Mouse (Mus musculus) neural tube, embryonic 15.5 days (tissue): Measurements from ENCODE around the gene Asb2. TPM values are rescaled to one million over a fixed set of nuclear protein-coding genes. Genes with fewer than 3 reads are reported as not detected.

ENCODE experiments used
- ATAC-seq: fragments of 200-750 bp; cut with Nextera tagmentation; 2 replicates; pipeline ENCODE4 v1.8.0; 2017; ENCODE audit warnings: mild to moderate bottlenecking, moderate TSS enrichment, moderate library complexity; ENCODE audit not compliant: low FRiP score
- H3K27ac ChIP-seq: fragments of 300-500 bp; sonication (generic); replicated peaks from 2 replicates; pipeline ENCODE4 v1.5.1; 2015; ENCODE audit warnings: mild to moderate bottlenecking, inconsistent platforms
- H3K27me3 ChIP-seq: fragments of 300-500 bp; sonication (generic); replicated peaks from 2 replicates; pipeline ENCODE4 v1.6.1; 2015; ENCODE audit warnings: inconsistent platforms
- H3K36me3 ChIP-seq: fragments of 300-500 bp; sonication (generic); 2 replicates; pipeline ENCODE4 v1.6.1; 2015; ENCODE audit warnings: inconsistent platforms
- H3K4me1 ChIP-seq: fragments of 300-500 bp; sonication (generic); 2 replicates; pipeline ENCODE4 v1.6.1; 2015; ENCODE audit warnings: inconsistent platforms
- H3K4me2 ChIP-seq: fragments of 300-500 bp; sonication (generic); 2 replicates; pipeline ENCODE4 v1.6.1; 2015; ENCODE audit warnings: inconsistent platforms, mild to moderate bottlenecking, moderate library complexity
- H3K4me3 ChIP-seq: fragments of 300-500 bp; sonication (generic); replicated peaks from 2 replicates; pipeline ENCODE4 v1.5.1; 2015; ENCODE audit warnings: mild to moderate bottlenecking, inconsistent platforms
- H3K9ac ChIP-seq: fragments of 300-500 bp; sonication (generic); replicated peaks from 2 replicates; pipeline ENCODE4 v1.6.1; 2015; ENCODE audit warnings: mild to moderate bottlenecking, inconsistent platforms
- H3K9me3 ChIP-seq: fragments of 300-500 bp; sonication (generic); replicated peaks from 2 replicates; pipeline ENCODE4 v1.6.1; 2016; ENCODE audit warnings: inconsistent platforms
- WGBS: fragments of 180-500 bp; shearing (Covaris S2); methylation state at CpG from one replicate; pipeline ENCODE4 v1.1.7; 2015; ENCODE audit warnings: mixed read lengths; 5-methylcytosine and 5-hydroxymethylcytosine counted together
- polyA plus RNA-seq: library from polyadenylated mRNA; unstranded; fragments of >200 nt; fragmentation: Nextera tagmentation; extraction: Ambion mirVana; gene quantifications from 2 replicates; pipeline ENCODE4 v1.2.1, GENCODE M21; 2015

Asb2 gene
- polyA plus RNA-seq, 1 experiment from 2014 or later: 2.1 TPM

DNA sequence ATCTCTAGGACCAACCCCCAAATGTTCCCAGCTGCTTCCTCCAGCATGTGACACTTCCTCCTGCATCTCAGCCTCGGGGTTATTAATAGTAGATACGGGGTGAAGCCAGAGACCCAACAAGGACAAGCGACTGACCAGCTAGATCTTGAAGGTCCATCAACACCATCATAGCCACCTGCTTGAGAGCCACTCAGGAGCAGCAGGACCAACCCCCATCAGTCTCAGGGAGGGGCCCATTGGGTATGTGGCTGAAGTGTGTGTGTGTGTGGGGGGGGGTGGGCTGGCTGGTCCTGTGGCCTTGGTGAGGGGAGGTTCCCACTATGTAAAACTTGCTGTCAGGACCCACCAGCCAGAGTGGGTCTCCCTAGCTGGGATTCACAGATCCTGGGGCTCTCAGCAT is 19.0 kb downstream of the Asb2 start:
- Histone ChIP-seq H3K4me1 (no peaks in the 10 kb centered on the region), H3K27me3 (no peaks in the 10 kb centered on the region), H3K36me3 (no peaks in the 10 kb centered on the region), H3K9me3 (no peaks in the 10 kb centered on the region), H3K4me2 (no peak overlapping the region), H3K27ac (no peak overlapping the region), H3K9ac (no peak overlapping the region), H3K4me3 (no peak overlapping the region)
- ATAC-seq: no peak
- WGBS: 90% methylated on average over 3 of the region's 3 CpGs

DNA sequence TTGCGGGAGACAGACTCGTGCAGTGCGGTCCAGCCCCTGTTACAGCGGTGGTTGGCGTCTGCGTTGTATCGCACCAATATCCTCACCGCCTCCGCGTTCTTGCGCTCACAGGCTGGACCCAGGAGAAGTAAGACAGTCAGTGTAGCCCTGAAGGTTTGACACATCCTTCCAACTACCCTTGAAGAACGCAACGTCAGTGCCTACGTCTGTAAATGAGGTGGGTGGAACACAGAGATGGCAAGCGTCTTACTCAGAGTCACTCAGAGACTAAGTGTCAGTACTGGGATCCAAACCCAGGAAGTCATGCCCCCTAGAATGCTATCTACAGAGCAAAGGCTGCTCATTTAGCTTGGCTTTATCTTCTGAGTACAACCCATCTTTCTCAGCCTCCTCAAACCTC is 22.4 kb downstream of the Asb2 start:
- Histone ChIP-seq H3K9me3 (no peaks in the 10 kb centered on the region), H3K9ac (no peak overlapping the region), H3K4me3 (no peak overlapping the region), H3K27ac (no peak overlapping the region), H3K27me3 (0 out of 2 replicates have a peak, but pooled peaks cover 2% of the 10 kb centered on the region), H3K4me2 (no peak overlapping the region), H3K36me3 (no peaks in the 10 kb centered on the region), H3K4me1 (0 out of 2 replicates have a peak, but pooled peaks cover 2% of the 10 kb centered on the region)
- WGBS: 95% methylated on average over 15 of the region's 15 CpGs
- no peak for ATAC-seq

DNA sequence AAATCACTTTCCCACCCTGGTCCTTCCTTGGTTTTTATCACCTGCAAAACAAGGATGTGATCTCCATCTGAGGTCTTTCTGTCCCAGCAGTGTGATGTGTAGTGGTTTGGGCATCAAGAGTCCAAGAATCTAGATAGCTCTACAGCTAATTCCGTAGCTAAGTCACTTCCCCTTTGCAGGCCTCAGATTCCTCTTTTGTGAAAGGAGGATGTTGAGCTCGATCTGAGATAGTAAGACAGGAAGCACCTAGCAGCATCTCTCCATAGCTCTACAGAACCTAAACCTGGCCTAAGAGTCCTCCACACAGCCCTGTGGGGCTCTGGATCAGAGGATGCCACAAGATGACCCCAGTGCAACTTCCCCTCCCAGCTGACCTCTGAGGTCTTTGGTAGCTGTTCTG is 22.9 kb downstream of the Asb2 start:
- Histone ChIP-seq H3K4me3 (no peak overlapping the region), H3K9ac (no peak overlapping the region), H3K4me1 (0 out of 2 replicates have a peak, but pooled peaks cover 3% of the 10 kb centered on the region), H3K9me3 (no peaks in the 10 kb centered on the region), H3K27me3 (0 out of 2 replicates have a peak, but pooled peaks cover 2% of the 10 kb centered on the region), H3K27ac (no peak overlapping the region), H3K4me2 (no peak overlapping the region), H3K36me3 (no peaks in the 10 kb centered on the region)
- WGBS: 84% methylated on average over 2 of the region's 2 CpGs
- no peak for ATAC-seq

DNA sequence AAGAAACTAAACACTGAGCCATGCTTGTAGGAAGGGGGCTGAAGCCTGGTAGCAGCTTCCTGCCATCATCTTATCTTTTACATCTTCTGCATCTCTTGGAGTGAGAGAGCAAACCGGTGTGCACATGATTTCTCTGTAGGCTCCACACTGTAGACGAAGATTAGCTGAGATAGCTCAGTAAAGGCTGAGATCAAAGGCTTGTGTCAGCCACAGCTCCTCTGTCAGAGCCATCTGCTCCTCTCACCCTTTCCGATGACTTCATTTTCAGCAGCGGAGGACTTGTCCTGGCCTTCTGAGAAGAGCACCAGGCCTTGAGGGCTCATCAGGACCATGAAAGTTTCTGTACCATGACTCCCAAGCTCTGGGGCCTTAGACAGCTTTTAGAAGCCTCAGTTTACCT is 24.3 kb downstream of the Asb2 start:
- Histone ChIP-seq H3K9me3 (no peaks in the 10 kb centered on the region), H3K4me1 (0 out of 2 replicates have a peak, but pooled peaks cover 3% of the 10 kb centered on the region), H3K4me2 (no peak overlapping the region), H3K36me3 (no peaks in the 10 kb centered on the region), H3K9ac (no peak overlapping the region), H3K4me3 (no peak overlapping the region), H3K27ac (no peak overlapping the region), H3K27me3 (0 out of 2 replicates have a peak, but pooled peaks cover 2% of the 10 kb centered on the region)
- ATAC-seq: no peak
- 71% methylated on average over 4 of the region's 4 CpGs for WGBS

DNA sequence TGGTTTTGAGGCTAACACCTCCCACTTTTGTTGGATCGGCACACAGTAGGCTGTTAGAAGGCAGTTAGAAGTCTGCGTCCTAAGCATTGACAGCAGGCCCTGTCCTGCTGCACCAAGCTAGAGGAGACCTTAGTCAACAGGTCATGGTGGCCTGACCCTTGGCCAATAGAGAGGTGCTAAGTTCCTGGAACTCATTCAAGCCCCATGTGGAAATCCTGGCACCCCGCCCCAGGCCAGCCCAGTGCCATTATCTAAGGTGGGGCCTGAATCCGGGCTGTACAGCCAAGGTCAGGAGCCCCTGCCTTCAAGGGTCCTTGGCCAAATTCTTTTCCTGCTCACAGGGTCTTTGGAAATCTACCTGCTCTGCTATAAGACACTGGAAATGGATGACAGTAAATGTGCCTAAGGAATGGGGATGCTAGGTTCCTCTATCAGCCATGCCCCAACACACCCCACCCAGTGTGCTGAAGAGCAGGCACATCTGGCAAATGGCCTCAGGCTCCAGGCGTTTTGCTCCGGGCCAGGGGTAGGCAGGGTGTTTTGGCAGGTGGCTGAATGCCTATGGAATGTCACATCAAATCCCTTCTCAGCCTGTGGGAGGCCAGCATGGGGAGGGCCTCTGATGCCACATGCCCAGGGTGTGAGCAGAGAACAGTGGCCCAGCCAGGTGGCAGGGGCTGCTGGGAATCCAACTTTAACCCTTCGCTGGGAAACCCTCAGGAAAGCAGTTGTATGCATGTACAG is 27.2 kb downstream of the Asb2 start:
- peaks cover 18% of the 10 kb centered on the region; the same call in 1 of the 2 replicates for H3K27me3 ChIP-seq
- 67% methylated on average over 7 of the region's 7 CpGs for WGBS

DNA sequence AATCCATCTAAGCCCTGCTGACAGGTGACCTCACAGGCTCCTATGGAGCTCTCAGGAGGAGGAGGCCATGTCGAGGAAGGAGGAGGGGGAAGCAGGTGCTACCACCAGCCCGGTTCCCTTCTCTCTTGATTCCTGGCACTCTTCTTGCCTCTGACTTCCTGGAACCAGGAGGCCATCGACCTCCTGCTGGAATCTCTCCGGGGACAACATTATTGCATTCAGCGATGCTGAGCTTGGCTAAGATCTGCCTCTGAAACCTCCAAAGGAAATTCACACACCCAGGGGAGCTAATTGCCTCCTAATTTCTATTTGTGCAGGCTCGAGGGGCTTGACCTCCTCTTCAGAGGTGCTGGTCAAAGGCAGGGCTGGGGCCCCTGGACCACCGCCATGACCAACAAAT is 28.7 kb downstream of the Asb2 start:
- H3K4me2 ChIP-seq: no peak overlapping the region
- ATAC-seq: no peak
- WGBS: 12% methylated on average over 7 of the region's 7 CpGs
- peaks cover 19% of the 10 kb centered on the region; the same call in 1 of the 2 replicates for H3K27me3 ChIP-seq
- H3K9me3 ChIP-seq: no peaks in the 10 kb centered on the region
- no peaks in the 10 kb centered on the region for H3K36me3 ChIP-seq
- H3K27ac ChIP-seq: no peak overlapping the region
- no peak overlapping the region for H3K9ac ChIP-seq
- H3K4me1 ChIP-seq: peaks cover 12% of the 10 kb centered on the region
- no peak overlapping the region for H3K4me3 ChIP-seq

More for the DNA sequence above, 27.2 kb downstream of the Asb2 start:
- no peak overlapping the region for H3K9ac ChIP-seq
- H3K4me2 ChIP-seq: no peak overlapping the region
- H3K9me3 ChIP-seq: no peaks in the 10 kb centered on the region
- ATAC-seq: no peak
- H3K27ac ChIP-seq: no peak overlapping the region
- H3K4me3 ChIP-seq: no peak overlapping the region
- peaks cover 12% of the 10 kb centered on the region for H3K4me1 ChIP-seq
- no peaks in the 10 kb centered on the region for H3K36me3 ChIP-seq

DNA sequence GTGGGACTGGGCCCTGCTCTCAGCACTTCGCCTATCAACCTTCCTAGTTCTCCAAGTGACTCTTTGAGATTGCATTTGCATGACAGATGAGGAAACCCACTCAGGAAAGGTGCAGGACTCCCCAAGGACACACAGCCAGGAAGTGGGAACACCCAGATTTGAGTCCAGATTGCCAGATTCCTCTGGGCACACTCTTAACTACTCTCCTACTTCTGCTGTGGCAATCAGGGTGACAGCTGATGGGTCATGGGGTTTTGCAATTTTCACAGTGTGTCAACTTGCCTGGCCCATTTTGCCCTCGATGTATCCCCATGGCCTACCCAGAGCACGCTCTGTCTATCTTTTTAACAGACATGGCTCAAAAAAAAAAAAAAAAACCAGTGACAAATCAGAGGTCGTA is 29.2 kb downstream of the Asb2 start:
- WGBS: 63% methylated on average over 4 of the region's 4 CpGs
- ATAC-seq: no peak
- H3K4me3 ChIP-seq: no peak overlapping the region
- H3K27me3 ChIP-seq: peaks cover 19% of the 10 kb centered on the region; the same call in 1 of the 2 replicates
- H3K4me1 ChIP-seq: peaks cover 12% of the 10 kb centered on the region
- H3K27ac ChIP-seq: no peak overlapping the region
- no peak overlapping the region for H3K9ac ChIP-seq
- no peaks in the 10 kb centered on the region for H3K36me3 ChIP-seq
- no peaks in the 10 kb centered on the region for H3K9me3 ChIP-seq
- H3K4me2 ChIP-seq: no peak overlapping the region

DNA sequence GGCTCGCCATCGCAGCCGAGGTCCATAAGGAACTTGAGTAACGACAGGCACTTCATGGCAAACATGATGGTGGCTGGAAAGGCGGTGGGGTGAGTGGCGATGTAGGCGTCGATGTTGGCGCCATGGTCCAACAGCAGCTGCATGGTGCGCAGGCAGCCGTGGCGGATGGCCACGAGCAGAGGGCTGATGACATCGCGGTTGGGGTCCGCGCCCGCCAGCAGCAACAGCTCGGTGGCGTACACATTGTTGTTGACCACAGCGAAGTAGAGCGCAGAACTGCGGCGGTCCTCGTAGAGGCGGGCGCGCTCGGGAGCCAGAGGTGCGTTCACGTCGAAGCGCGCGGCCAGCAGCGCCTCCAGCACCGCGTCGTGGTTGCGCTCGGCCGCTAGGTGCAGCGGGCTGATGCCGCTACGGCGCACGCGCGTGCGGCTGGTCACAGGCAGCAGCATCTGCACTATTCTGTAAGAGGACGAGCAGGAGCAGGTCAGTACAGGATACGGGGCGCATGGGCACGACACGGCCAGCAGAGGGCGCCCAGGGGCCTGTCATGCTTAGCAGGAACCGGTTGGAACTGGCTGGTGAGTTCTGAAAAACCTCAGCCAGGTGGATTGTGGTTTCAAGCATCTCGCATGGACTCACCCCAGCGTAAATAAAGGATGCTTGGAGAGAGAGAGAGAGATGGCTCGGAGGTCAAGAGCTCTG is 30.5 kb downstream of the Asb2 start:
- H3K4me1 ChIP-seq: peaks cover 12% of the 10 kb centered on the region
- peak; percentile 95 for ATAC-seq
- H3K27ac ChIP-seq: no peak overlapping the region
- WGBS: 9% methylated on average over 60 of the region's 60 CpGs
- H3K4me3 ChIP-seq: peak overlapping the region; percentile 42
- H3K4me2 ChIP-seq: peak overlapping the region; percentile 68
- peak overlapping the region; percentile 48 for H3K9ac ChIP-seq
- H3K9me3 ChIP-seq: no peaks in the 10 kb centered on the region
- peaks cover 19% of the 10 kb centered on the region; the same call in 1 of the 2 replicates for H3K27me3 ChIP-seq
- H3K36me3 ChIP-seq: no peaks in the 10 kb centered on the region

DNA sequence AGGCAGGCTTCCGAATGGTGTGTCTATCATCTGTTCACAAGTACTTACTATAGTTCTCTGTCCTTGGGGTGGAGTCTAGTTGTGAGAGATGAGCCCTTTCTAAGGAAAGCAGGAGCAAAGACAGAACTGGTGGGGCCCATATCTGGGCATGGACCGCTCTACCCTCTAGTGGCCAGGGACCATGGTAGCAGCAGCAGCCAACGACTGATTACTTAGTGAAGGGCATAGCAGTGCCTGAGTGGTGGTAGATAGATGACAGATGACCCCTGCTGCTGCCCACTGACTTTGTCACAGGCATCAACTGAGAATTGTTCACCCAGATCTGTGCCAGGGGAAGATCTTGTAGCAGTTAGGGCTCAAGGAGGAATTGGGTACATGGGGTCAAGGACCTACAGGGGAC is 33.0 kb downstream of the Asb2 start:
- H3K27ac ChIP-seq: no peak overlapping the region
- H3K4me2 ChIP-seq: no peak overlapping the region
- 18% methylated on average over 3 of the region's 3 CpGs for WGBS
- H3K9ac ChIP-seq: no peak overlapping the region
- ATAC-seq: no peak
- no peaks in the 10 kb centered on the region for H3K9me3 ChIP-seq
- peaks cover 9% of the 10 kb centered on the region for H3K4me1 ChIP-seq
- H3K27me3 ChIP-seq: peaks cover 17% of the 10 kb centered on the region; the same call in 1 of the 2 replicates
- no peaks in the 10 kb centered on the region for H3K36me3 ChIP-seq
- no peak overlapping the region for H3K4me3 ChIP-seq

DNA sequence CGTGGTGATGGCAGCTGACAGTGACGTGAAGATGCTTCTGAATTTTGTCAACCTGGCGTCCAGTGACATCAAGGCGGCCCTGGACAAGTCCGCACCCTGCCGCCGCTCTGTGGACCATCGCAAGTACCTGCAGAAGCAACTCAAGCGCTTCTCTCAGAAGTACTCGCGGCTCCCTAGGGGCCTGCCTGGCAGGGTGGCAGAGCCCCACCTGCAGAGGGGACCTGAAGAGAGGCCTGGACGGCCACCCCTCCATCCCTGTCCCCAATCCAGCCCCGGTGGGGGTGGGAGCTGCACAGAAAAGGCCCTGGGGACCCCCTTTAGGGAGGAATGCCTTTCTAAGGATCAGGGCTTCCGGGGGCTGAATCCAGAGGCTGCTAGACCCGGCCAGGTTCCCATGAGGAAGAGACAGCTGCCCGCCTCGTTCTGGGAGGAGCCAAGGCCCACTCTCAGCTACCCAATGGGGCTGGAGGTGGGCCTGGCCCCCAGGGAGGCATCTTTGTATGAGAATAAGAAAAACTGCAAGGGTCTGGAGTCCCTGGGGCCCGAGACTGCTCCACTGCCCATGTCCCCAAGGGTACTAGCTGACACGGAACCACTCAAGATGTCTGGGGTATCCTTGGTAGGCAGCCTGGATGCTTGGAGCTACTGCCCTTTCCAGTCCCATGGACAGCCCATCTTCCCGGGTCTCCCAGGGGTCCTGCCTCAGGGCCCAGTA is 39.8 kb downstream of the Asb2 start:
- Histone ChIP-seq H3K4me1 (peaks cover 41% of the 10 kb centered on the region), H3K4me3 (peak overlapping the region; percentile 30; the same call in 1 of the 2 replicates), H3K27me3 (peaks cover 8% of the 10 kb centered on the region; the same call in 1 of the 2 replicates), H3K27ac (peak overlapping the region; percentile 83), H3K9ac (no peak overlapping the region), H3K4me2 (peak overlapping the region; percentile 58), H3K36me3 (no peaks in the 10 kb centered on the region), H3K9me3 (no peaks in the 10 kb centered on the region)
- ATAC-seq: no peak
- 24% methylated on average over 20 of the region's 20 CpGs for WGBS

DNA sequence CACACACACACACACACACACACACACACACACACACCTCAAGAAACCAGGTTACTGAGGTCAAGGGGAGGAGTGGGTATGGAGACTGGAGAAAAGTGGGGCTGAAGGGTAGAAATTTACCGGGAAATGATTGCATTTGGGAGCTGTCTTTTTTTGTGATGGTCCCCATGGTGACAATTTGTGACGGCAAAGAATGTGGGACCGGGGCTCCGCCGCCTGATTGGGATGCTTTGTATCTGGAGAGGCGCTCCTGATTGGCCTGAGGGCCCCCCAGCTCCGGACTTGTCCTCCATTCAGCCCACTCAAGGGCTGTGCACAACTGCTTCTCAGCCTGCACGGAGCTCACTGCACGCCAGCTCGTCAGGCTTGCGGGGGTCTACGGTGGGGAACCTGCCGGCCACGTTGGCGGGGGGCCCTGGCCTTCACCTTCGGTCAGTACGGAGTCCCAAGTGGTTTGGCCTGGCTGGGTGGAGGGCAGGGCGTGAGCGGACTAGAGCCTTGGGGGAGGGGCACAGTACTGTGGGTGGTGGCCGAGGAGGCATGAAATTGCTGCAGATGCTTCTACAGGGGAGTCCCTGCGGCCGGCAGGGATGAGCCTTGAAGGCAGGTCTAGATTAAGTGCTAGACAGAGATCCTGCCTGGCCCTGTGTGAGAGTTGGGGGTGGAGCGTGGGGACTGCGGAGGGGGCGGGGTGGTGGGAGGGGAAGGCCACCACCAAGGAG is 41.0 kb downstream of the Asb2 start:
- 1% methylated on average over 25 of the region's 25 CpGs for WGBS
- peak overlapping the region; percentile 83 for H3K27ac ChIP-seq
- no peaks in the 10 kb centered on the region for H3K9me3 ChIP-seq
- H3K4me3 ChIP-seq: peak overlapping the region; percentile 30
- H3K9ac ChIP-seq: peak overlapping the region; percentile 38; the same call in 1 of the 2 replicates
- H3K36me3 ChIP-seq: no peaks in the 10 kb centered on the region
- H3K4me2 ChIP-seq: peak overlapping the region; percentile 58
- H3K4me1 ChIP-seq: peaks cover 41% of the 10 kb centered on the region
- ATAC-seq: peak; percentile 78
- peaks cover 8% of the 10 kb centered on the region; the same call in 1 of the 2 replicates for H3K27me3 ChIP-seq
